Mouse (Mus musculus): ENCODE data around the gene Mrps10.

- no peak for TF ChIP-seq USF1 (IDR thresholded peaks at IDR 0.05; ENCODE audit: low read depth, low read length)
- no peak for TF ChIP-seq CTCF (conservative IDR thresholded peaks at IDR 0.05 in 1 of 2, IDR thresholded peaks at IDR 0.05 in 1 of 2; ENCODE audit: low read depth in 2 of 2, low read length in 2 of 2)
- no peak for TF ChIP-seq POLR2A (IDR thresholded peaks at IDR 0.05; ENCODE audit: low read depth, low read length)
- no peak for TF ChIP-seq BHLHE40 (IDR thresholded peaks at IDR 0.05; ENCODE audit: low read depth, low read length)
- TF ChIP-seq MYC (IDR thresholded peaks at IDR 0.05; ENCODE audit: low read depth, low read length): no peak
Observed at GRCm38 (mm10) chr17:47383266-47383665, 14.6 kb downstream of the Mrps10 start.
